Mouse (Mus musculus) gastrocnemius, adult 8-10 months (tissue): ENCODE measurements at regions not wholly inside any gene's neighbourhood (a gene's known extent, or its start where the extent isn't known, plus 50 kb on each side); places are given as distances from the start of the nearest gene placed in this dataset. TPM values are rescaled to one million over a fixed set of nuclear protein-coding genes. Genes with fewer than 3 reads are reported as not detected.

Source experiments
- DNase-seq, 2 experiments: peaks; one replicate each; pipeline ENCODE4 v3.0.0; 2022; ENCODE audit warnings: low spot score in 2 of 2
- microRNA-seq: library from miRNA; unstranded; fragments of <30 nt; microRNA quantifications from one replicate; pipeline ENCODE4 v1.2.0, GENCODE M21; 2022

DNA sequence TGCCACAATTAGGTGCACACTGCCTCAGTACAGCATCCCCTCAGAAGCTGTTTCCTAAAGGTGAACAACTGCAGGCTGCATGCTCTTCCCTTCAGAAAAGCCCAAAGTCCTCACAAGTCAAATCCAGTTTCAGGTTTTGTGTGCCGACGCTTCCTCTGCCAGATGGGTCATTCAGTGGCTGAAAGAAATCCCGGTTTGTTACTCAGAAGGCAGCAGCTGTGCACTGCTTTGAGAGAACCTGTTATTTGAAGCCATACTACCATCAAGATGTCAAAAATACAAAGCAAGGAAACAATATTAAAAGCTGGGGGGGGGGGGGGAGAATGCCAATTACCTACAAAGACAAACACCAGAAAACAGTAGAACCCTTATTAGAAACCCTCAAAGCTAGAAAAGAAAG, 678.7 kb downstream of the Utrn start:
- no peak for DNase-seq

DNA sequence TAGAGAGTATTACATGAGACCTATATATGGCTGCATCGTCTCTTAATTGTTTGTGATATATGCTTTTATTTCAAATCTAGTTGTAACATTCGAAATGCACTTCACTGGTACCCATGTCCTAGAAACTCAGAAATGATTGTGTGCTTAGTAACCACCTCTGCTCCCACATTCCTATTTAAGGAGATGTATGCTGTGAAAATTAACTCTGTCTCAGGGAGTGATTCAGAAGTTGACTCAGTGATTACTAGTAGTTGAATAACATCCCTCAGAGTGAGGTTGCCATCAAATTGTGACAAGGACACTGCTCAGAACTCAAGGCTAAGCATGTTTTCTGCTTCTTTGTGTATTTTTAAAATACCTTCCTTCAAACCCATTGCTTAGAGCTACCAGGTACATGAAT, 661.9 kb downstream of the Utrn start:
- DNase-seq, result no peak

DNA sequence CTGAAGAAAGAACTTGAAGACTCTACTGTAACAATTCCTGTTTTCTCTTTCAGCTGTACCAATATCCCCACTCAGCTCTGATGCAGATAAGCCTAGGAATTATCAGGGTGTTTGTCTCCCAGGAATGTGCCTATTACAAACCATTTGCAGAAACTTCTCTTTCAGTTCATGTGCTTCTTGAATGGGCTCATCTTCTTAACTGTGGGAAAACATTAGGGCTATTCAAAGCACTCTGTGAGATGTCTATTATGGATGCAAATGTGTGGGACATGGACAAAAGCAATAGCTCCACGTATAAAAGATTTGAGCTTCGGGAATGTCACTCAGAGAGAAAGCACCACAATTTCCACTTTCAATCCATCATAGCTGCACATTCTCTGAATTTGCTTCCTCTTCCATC, 659.0 kb downstream of the Utrn start:
- DNase-seq, result no peak

DNA sequence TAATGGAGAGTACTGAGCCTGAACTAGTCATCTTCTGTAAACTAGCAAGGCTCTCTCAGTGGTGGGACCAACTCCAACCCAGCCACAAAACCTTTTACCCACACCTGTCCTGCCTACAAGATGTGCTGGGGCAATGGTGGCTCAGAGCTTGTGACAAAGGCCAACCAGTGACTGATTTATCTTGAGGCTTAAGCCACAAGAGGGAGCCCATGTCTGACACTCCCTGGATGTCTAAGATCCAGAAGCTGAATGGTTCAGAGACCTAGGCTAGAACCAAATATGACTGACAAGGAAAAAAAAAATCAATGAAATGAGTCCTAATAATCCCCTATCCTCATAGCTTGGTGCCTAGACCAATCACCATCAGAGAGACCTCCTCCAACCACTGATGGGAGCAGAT, 650.3 kb downstream of the Utrn start:
- no peak for DNase-seq

DNA sequence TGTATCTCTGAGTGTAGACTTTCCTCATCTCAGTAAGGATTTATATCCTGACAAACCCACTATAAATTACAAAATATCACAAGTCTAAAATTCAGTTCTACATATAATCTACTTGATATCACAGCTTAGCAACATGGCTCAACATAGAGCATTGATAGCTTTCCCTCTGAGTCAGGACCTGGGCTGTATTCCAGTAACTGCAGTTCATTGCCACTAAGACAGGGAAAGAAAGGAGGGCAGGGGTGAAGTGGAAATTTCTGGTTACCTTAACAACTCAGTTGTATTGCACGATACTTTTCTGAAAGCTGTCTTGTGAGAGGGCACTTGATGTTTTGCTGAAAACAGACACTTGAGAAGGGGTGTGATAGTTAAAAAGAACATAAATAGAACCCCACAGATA, 635.0 kb downstream of the Utrn start:
- DNase-seq, result no peak

DNA sequence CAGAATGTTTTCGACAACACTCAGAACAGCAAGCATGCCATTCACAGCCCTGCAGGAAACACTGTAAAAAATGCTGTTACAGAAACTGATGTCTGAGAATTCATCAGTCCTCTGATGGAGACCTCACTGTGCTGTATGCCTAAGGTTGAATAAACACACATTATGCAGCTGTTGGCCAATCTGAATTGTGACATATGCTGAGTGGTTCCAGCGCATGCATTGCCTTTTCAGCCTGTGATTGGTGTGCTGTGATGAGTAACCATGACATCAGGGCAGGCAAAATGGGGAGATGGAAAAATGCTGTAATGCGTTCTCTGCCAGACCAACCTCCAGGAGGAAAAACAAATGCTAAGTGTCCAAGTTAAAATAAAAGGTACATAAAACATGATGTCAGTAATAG, 620.3 kb downstream of the Utrn start:
- DNase-seq, result no peak

DNA sequence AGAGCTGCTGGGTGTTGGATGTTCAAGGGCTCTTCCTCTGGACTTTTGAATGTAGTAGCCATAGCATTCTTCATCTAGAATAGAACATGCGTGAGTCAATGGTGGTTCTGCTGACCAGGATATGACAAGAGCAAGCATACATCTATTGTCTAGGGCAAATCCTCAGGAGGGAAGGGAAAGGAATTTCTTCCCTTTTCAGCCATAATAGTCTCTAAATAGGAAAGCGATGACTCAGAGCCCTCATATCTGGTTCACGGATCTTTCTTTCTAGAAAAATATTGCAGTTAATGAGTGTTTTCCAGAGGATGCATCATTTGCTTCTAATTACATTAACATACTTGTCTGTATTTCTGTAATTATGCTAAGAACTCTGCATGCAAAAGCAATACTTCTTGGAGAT, 615.9 kb downstream of the Utrn start:
- no peak for DNase-seq

DNA sequence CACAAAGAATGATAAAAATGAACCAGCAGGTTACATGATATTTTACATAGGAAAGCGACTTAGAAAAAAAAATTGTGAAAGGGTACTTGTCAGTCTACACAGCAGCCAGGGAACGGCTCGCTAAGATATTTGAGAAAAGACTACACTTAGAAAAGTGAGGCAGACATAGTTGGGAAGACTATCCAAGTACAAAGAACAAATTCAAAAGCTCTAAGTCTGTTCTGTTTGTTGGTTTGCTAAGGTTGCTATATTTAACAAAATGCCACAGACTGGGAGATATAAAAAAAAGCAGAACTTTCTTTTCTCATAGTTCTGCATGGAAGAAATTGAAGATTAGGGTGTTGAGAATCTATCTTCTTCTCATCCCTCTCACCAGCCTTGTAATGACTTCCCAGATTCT, 583.5 kb downstream of the Utrn start:
- DNase-seq, result no peak

DNA sequence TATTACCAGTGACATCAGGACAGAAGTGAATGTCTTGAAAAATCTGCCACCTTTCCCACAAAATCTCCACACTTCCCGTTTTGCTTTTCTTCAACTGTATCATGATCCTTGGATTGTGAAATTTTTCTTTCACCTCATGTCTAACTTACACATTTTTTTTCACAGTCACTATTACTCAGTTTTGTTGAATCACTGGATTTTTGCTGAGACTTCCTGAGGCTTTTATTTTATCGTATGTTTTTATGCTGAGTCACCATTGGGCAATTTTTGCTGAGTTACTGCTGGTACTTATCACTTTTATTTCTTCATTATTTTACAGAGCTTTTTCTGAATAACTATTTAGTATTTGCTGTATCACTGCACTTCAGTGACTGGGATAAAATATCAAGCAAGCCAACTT, 570.3 kb downstream of the Utrn start:
- no peak for DNase-seq

DNA sequence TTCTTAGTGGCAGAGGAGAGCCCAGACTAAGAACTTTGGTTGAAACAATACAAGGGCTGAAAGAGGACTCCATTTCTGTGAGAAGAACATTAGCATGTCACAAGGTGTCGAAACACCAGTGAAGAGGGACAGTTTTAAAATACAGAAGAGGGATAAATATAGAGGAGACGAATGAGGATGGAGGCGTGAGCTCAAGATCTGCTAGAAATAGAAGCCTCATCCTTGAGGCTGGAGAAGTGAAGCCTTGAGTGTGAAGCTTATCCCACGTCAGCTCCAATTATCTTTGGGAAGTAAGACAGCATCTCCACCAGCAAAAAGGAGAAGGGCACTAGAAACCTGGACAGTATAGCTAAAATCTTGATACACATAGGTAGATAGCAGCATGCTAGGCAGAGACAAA, 566.8 kb downstream of the Utrn start:
- DNase-seq, result no peak

DNA sequence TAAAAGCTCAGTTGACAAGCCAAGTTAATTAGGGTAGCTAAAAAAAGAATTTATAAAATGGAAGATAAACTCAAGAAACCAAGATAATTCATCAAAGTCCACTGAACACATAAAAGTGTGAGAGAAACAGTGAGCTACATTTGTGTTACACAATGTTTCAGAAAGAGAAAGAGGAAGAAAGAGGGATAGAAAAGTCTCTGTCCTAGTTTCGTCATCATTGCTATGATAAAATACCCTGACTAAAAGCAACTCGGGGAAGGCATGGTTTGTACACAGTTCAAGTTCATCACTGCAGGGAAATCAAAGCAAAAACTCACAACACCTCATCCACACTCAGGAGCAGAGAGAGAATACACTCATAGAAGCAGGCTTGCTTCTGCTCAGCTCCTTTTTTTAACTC, 548.9 kb downstream of the Utrn start:
- DNase-seq, result no peak

Small RNAs in the stretch of these regions (microRNA-seq; reads per million reads assigned to microRNA genes)
- not detected for gene Gm22194
